Mouse (Mus musculus) erythroblast, embryonic 14.5 days (primary cell): ENCODE data around the gene Them7.

Experiments
- GATA1 ChIP-seq: IDR thresholded peaks from 2 replicates; pipeline ENCODE4 v1.6.1; 2012; ENCODE audit warnings: low read length, inconsistent platforms, mixed read lengths
- TAL1 ChIP-seq: IDR thresholded peaks from 3 replicates; pipeline ENCODE4 v1.6.1; 2012; ENCODE audit warnings: low read length, inconsistent platforms, mixed read lengths

- TF ChIP-seq TAL1 (no peak), GATA1 (no peak)
These were observed at the start of gene Them7 for GRCm38 (mm10) chr2:105224134-105224986.
